Mouse (Mus musculus): ENCODE measurements around the gene Eefsec.

DNA sequence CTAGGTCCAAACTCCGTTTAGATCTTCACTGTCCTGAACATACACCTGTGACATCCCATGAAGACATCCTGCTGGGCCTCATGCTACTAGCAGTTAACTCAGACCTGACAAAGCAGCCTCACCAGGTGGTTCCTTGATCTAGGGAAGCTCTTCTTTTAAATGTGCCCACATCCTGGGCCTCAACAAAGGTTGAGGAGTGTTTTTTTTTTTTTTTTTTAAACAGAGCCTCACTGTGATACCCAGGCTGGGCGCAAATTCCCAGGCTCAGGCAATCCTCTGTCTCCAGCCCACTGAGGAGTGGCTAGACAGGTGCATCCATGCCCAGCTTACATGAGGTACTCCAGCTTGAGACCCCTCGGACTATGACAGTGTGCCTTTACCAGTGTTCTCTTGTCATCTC is 3.8 kb downstream of the Eefsec start:
- TF ChIP-seq CTCF (IDR thresholded peaks at IDR 0.05; ENCODE audit: low read depth), result no peak
- TF ChIP-seq EP300 (IDR thresholded peaks at IDR 0.05; ENCODE audit: low read depth), result no peak
